Mouse (Mus musculus) layer of hippocampus, adult 2 months (tissue): ENCODE data around the gene Relb. TPM values are rescaled to one million over a fixed set of nuclear protein-coding genes. Genes with fewer than 3 reads are reported as not detected.

Experiments
- DNase-seq, 2 experiments: peaks; one replicate each; pipeline ENCODE4 v3.0.0; 2022; ENCODE audit warnings: low spot score in 2 of 2
- H3K27ac ChIP-seq: fragments of 200-600 bp; 2 replicates; pipeline ENCODE4 v1.8.1; 2022
- H3K4me3 ChIP-seq: fragments of 200-600 bp; 2 replicates; pipeline ENCODE4 v1.8.1; 2022; ENCODE audit warnings: mild to moderate bottlenecking
- CTCF ChIP-seq: fragments of 200-600 bp; conservative IDR thresholded peaks from 2 replicates; pipeline ENCODE4 v1.8.1; 2022; ENCODE audit warnings: antibody characterized with exemption, mild to moderate bottlenecking, moderate library complexity
- total RNA-seq, 2 experiments: library from RNA; stranded (reverse); gene quantifications; 2 replicates each; pipeline ENCODE4 v1.2.3; 2021

Gene Relb
- total RNA-seq, 2 experiments from 2014 or later: 9.8 to 11.3 TPM

- Histone ChIP-seq H3K27ac (no peak overlapping the region), H3K4me3 (no peak overlapping the region)
- TF ChIP-seq CTCF: no peak
- DNase-seq: no peak
Observed at GRCm38 (mm10) chr7:19593061-19593730, 36.0 kb downstream of the Relb start.

- TF ChIP-seq CTCF: peak; percentile 87
- H3K27ac ChIP-seq: peak overlapping the region; percentile 76
- H3K4me3 ChIP-seq: no peak overlapping the region
- peak; percentile 82 to 84 for DNase-seq
Observed at GRCm38 (mm10) chr7:19589917-19590316, 39.3 kb downstream of the Relb start.

GRCm38 (mm10) chr7:19589207-19589606 lies 40.0 kb downstream of the Relb start:
- no peak overlapping the region for H3K4me3 ChIP-seq
- TF ChIP-seq CTCF: peak; percentile 74
- DNase-seq: peak in 1 of 2 experiments; percentile 59
- no peak overlapping the region for H3K27ac ChIP-seq

DNA sequence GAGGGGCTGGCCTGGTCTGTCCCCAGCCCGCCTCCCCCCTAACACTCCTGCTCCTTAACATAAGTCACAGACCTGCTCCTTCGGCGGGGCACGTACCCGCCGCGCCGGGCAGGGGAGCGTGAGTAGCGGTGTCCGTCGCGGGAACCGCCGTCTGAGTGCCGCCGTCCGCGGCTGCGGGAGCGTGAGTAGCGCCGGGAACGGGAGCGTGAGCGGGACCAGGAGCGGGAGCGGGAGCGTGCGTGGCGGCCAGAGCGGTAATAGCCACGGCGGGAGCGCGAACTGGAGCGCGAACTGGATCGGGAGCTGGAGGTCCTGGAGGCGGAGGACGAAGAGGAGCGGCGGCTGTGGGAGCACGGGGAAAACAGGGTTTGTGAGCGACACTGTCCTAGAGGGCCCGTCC lies 43.0 kb downstream of the Relb start:
- H3K27ac ChIP-seq: no peak overlapping the region
- no peak for DNase-seq
- H3K4me3 ChIP-seq: no peak overlapping the region
- TF ChIP-seq CTCF: no peak

- Histone ChIP-seq H3K4me3 (no peak overlapping the region), H3K27ac (no peak overlapping the region)
- no peak for DNase-seq
- TF ChIP-seq CTCF: no peak
Observed at GRCm38 (mm10) chr7:19580634-19581033, 48.6 kb downstream of the Relb start.

DNA sequence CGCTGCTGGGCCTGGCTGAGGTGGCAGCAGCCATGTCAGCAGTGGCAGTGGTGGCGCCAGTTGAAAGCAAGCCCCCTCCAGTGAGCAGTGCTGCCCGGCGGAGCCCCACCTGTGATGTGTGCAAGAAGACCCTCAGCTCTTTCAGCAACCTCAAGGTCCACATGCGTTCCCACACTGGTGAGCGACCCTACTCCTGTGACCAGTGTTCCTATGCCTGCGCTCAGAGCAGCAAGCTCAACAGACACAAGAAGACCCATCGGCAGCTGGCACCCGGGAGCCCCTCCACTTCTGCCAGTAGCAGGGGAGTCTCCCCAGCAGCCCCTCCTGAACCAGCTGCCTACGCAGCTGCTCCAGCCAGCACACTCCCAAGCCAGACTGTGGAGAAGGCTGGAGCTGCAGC lies 49.5 kb downstream of the Relb start:
- DNase-seq: no peak
- Histone ChIP-seq H3K4me3 (no peak overlapping the region), H3K27ac (no peak overlapping the region)
- TF ChIP-seq CTCF: no peak

GRCm38 (mm10) chr7:19578436-19578835 lies 50.8 kb downstream of the Relb start:
- Histone ChIP-seq H3K27ac (no peak overlapping the region), H3K4me3 (no peak overlapping the region)
- no peak for DNase-seq
- TF ChIP-seq CTCF: no peak

DNA sequence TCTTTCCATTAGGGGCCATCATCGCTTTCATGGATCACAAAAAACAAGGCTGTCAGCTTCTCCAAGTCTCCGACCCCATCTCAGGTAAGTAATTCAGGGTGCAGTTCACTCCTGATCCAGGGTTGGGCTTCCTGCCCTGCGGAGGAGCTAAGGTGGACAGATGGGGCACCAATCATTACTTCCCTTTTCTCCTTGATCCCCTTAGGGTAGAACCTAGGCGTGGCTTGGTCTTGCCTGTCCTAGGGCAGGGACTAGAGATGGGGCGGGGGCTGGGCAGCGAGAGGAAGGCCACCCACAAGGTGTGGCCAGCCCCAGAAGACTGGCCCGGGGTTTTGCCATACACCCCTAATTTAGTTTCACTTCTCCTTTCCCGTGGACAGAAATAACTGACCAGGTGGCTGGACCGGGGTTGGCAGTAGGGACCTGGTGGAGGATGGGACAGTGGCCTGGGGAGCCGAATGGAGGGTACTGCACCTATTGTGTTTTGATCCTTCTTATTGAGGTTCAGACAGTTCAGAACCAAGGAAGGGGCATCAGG lies 51.3 kb downstream of the Relb start:
- no peak for TF ChIP-seq CTCF
- H3K4me3 ChIP-seq: peak overlapping the region; percentile 58
- no peak overlapping the region for H3K27ac ChIP-seq
- DNase-seq: no peak

DNA sequence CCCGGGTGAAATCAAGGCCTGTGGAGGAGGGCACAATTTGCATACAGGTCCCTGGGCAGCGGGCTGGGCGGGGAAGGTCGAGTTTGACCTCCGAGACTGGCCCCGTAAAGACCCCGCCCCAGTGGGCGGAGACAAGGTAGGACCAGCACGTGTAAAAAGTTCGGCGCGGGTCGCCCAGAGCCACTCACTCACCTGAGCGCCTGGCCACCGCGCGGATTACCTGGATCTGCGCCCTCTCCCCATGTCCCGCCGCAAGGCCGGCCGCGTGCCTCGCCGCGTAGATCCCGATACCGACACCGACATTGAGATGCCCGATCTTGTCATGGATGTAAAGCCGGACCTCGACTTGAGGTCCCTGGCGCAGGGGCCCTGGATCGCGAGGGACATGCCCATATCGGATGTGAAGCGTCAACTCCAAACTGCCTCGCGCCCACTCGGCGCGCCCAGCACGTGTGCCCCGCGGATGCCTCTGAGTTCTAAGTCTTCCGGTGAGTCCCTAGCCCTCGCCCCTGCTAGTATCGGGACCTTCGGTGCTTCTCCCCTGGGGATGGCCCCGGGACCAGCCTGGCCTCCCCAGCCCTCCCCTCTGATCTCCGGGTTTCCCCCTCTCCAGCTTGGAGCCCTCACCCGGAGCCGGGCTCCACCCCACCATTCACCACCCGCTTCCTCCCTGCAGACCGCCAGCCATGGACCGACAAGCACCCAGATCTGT lies 51.9 kb downstream of the Relb start, which contains the start of the genes Zfp296 and Gemin7:
TSS of gene Zfp296 (plus strand) at position 147 of the 712 bp plus-strand sequence.
TSS of gene Gemin7 (minus strand) at position 455 of the 712 bp plus-strand sequence.
- no peak for DNase-seq
- TF ChIP-seq CTCF: no peak
- peak within 1 kb of the TSS; percentile 58 for H3K4me3 ChIP-seq
- H3K27ac ChIP-seq: no peak within 1 kb of the TSS

DNA sequence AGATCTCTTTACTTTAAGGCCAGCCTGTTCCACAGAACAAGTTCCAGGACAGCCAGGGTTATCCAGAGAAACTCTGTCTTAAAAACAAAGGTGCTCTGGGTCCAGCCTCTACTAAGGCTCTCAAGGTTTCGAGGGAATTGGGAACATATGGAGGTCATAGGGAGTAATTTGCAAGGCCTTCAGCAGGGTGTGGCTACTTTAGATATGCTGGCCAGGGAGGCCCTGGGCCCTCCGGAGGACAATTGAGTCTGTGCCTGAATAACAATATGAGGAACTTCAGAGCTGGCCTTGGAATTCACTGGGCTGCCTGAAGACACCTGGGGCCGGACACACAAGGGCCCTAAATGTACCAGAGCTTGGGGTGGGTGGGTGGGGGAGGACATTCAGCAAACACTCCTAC lies 53.7 kb downstream of the Relb start:
- no peak for TF ChIP-seq CTCF
- Histone ChIP-seq H3K27ac (no peak overlapping the region), H3K4me3 (no peak overlapping the region)
- DNase-seq: no peak

GRCm38 (mm10) chr7:19573776-19574140 lies 55.5 kb downstream of the Relb start:
- Histone ChIP-seq H3K4me3 (peak overlapping the region; percentile 76), H3K27ac (peak overlapping the region; percentile 84)
- no peak for DNase-seq
- no peak for TF ChIP-seq CTCF

DNA sequence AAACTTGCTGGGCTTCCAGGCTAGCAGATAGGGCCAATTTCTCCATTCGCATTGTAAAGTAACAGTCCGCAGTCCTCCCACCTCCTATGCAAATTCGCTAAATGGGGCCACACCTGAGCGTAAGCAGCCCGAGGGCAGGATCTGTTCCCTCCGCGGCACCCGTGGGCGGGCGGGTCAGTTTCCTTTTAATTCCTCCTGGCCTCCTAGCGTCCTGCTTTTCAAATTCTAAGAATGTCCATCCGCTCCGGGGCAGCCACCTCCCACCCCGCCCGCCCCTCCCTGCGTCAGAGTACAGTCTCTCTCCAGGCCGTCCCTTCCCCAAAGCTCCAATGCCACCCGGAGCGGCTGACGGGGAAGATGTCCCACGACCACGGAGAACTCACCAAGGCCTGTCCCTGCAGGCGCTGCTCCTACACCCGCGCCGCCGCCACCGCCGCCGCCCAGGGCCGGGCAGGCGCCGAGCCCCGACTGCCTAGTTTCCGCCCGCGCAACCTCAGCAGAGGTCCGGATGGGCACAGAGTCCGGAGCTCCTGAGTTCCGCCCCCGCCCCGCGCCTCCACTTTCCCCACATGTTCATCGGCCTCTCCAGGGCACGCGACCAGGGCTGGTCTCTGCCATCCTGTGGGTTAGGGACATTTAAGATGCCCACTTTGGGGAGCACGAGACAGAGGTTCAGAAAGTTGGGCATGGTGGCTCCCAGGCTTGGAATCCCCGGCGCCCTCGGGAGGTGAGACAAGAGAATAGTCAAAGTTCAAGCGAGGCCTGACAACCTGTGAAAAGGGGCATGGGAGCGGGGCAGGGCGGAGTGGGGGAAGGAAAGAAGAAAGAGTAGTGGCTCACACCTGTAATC lies 56.1 kb downstream of the Relb start:
- Histone ChIP-seq H3K4me3 (peak overlapping the region; percentile 76), H3K27ac (peak overlapping the region; percentile 84)
- TF ChIP-seq CTCF: peak; percentile 58
- DNase-seq: peak; percentile 55 to 67

GRCm38 (mm10) chr7:19569647-19570046 lies 59.6 kb downstream of the Relb start:
- H3K4me3 ChIP-seq: no peak overlapping the region
- TF ChIP-seq CTCF: no peak
- no peak overlapping the region for H3K27ac ChIP-seq
- no peak for DNase-seq
